Mouse (Mus musculus) gastrocnemius, postnatal 36 days (tissue): ENCODE measurements around the gene Lrrc4c. TPM values are rescaled to one million over a fixed set of nuclear protein-coding genes. Genes with fewer than 3 reads are reported as not detected.

Source experiments
- DNase-seq, 2 experiments: peaks; one replicate each; pipeline ENCODE4 v3.0.0; 2022
- intact Hi-C: fragments of 180-260 bp; cut with DNase I; formaldehyde crosslinking; loops from one replicate; pipeline ENCODE4 v1.15.1; 2025
- total RNA-seq, 2 experiments: library from RNA; stranded (reverse); gene quantifications; 2 replicates each; pipeline ENCODE4 v1.2.3; 2021

Gene Lrrc4c
- total RNA-seq, 2 experiments from 2014 or later, result 0.08 to 0.22 TPM

- intact Hi-C loops, result no loop called here
- peak; percentile 59 to 68 for DNase-seq
Observed at GRCm38 (mm10) chr2:97466243-97466793, 1148.3 kb downstream of the Lrrc4c start.

GRCm38 (mm10) chr2:97467031-97467549 lies 1149.1 kb downstream of the Lrrc4c start:
- intact Hi-C loops, result no loop called here
- no peak for DNase-seq

- no peak for DNase-seq
- intact Hi-C loops, result no loop called here
Observed at GRCm38 (mm10) chr2:97467664-97468063, 1149.7 kb downstream of the Lrrc4c start.

- no peak for DNase-seq
- intact Hi-C loops, result no loop called here
Observed at GRCm38 (mm10) chr2:97468372-97468771, 1150.4 kb downstream of the Lrrc4c start.

- no peak for DNase-seq
- intact Hi-C loops, result no loop called here
Observed at GRCm38 (mm10) chr2:97469396-97469795, 1151.4 kb downstream of the Lrrc4c start.

- no peak for DNase-seq
- intact Hi-C loops, result no loop called here
Observed at GRCm38 (mm10) chr2:97478175-97478924, 1160.4 kb downstream of the Lrrc4c start.

- DNase-seq, result peak; percentile 10 to 27
- intact Hi-C loops, result no loop called here
Observed at GRCm38 (mm10) chr2:97478925-97479298, 1160.9 kb downstream of the Lrrc4c start.

GRCm38 (mm10) chr2:97484990-97485389 lies 1167.0 kb downstream of the Lrrc4c start:
- intact Hi-C loops, result no loop called here
- no peak for DNase-seq

GRCm38 (mm10) chr2:97485609-97486008 lies 1167.6 kb downstream of the Lrrc4c start:
- intact Hi-C loops, result no loop called here
- DNase-seq, result no peak

- intact Hi-C loops, result no loop called here
- DNase-seq, result no peak
Observed at GRCm38 (mm10) chr2:97487567-97487966, 1169.6 kb downstream of the Lrrc4c start.

GRCm38 (mm10) chr2:97497069-97497468 lies 1179.1 kb downstream of the Lrrc4c start:
- DNase-seq, result no peak
- intact Hi-C loops, result no loop called here

GRCm38 (mm10) chr2:97502501-97502900 lies 1184.5 kb downstream of the Lrrc4c start:
- DNase-seq, result no peak
- intact Hi-C loops, result no loop called here

GRCm38 (mm10) chr2:97504902-97505301 lies 1186.9 kb downstream of the Lrrc4c start:
- intact Hi-C loops, result no loop called here
- no peak for DNase-seq

- intact Hi-C loops, result no loop called here
- DNase-seq, result no peak
Observed at GRCm38 (mm10) chr2:97524256-97524922, 1206.4 kb downstream of the Lrrc4c start.

- no peak for DNase-seq
- intact Hi-C loops, result no loop called here
Observed at GRCm38 (mm10) chr2:97525107-97525506, 1207.1 kb downstream of the Lrrc4c start.

- DNase-seq, result no peak
- intact Hi-C loops, result no loop called here
Observed at GRCm38 (mm10) chr2:97530622-97531021, 1212.7 kb downstream of the Lrrc4c start.

- DNase-seq, result no peak
- intact Hi-C loops, result no loop called here
Observed at GRCm38 (mm10) chr2:97543691-97544672, 1226.0 kb downstream of the Lrrc4c start.

GRCm38 (mm10) chr2:97544673-97545071 lies 1226.7 kb downstream of the Lrrc4c start:
- no peak for DNase-seq
- intact Hi-C loops, result no loop called here

- no peak for DNase-seq
- intact Hi-C loops, result no loop called here
Observed at GRCm38 (mm10) chr2:97545946-97546345, 1228.0 kb downstream of the Lrrc4c start.

GRCm38 (mm10) chr2:97564509-97564908 lies 1246.5 kb downstream of the Lrrc4c start:
- intact Hi-C loops, result no loop called here
- no peak for DNase-seq
